23 mouse cellular contexts compared by ENCODE assay signal in genomic region chr2:107318636-107319035, GRCm38 (mm10). TPM values are rescaled to one million over a fixed set of nuclear protein-coding genes. Genes with fewer than 3 reads are reported as not detected.
A peak's percentile ranks its signal among the peaks of the same experiment; 100 is the strongest.
DNase-seq lines count a peak whose midpoint lies in the region; ATAC-seq and TF ChIP-seq lines count a peak whose summit lies in the region.
"Had no signal": no experiment of that assay in that cellular context is flagged by ENCODE, and none has a peak within 500 bp of the region (broad histone marks: within the 10 kb centered on the region; RNA-seq: fewer than 3 reads in every experiment).

No protein-coding gene starts in this region.

- no peak for ATAC-seq in embryonic facial prominence, embryonic 14.5 days (ENCODE audit: low read depth)
- ATAC-seq: activated CD4-positive, CD25-positive, alpha-beta regulatory T cell, adult 4 months; forebrain, embryonic 14.5 days; forebrain, postnatal 0 days; Patski had no signal

- TF ChIP-seq POLR2A in embryonic fibroblast, embryonic 13.5 days (IDR thresholded peaks at IDR 0.05; ENCODE audit: low read depth, low read length) = no peak
- no peak for TF ChIP-seq POLR2A in heart, adult 2 months (IDR thresholded peaks at IDR 0.05; ENCODE audit: insufficient read depth, low read depth, low read length)

- no peaks in the 10 kb centered on the region for H3K4me1 ChIP-seq in embryonic facial prominence, embryonic 14.5 days (ENCODE audit: control insufficient read depth, insufficient read depth, low read length)
- H3K4me1 ChIP-seq in embryonic facial prominence, embryonic 10.5 days = no peaks in the 10 kb centered on the region
- no peaks in the 10 kb centered on the region for H3K4me1 ChIP-seq in embryonic fibroblast, embryonic 13.5 days (ENCODE audit: control insufficient read depth, insufficient read depth, low read length)
- no peaks in the 10 kb centered on the region; the same call in 1 of the 2 replicates for H3K4me1 ChIP-seq in heart, adult 2 months (ENCODE audit: control insufficient read depth, insufficient read depth, low read length)
- H3K4me1 ChIP-seq: embryonic facial prominence, embryonic 13.5 days had no signal

- peak; percentile 49 for DNase-seq in embryonic facial prominence, embryonic 14.5 days (ENCODE audit: low spot score)
- DNase-seq in embryonic facial prominence, embryonic 10.5 days (ENCODE audit: low spot score) = no peak
- DNase-seq in 3T3-L1 (ENCODE audit: low read depth, low spot score) = peak; percentile 54
- no peak for DNase-seq in heart, postnatal 14 days
- DNase-seq in heart, adult 2 months = no peak
- DNase-seq: adrenal gland, adult 8-10 months; adrenal gland, postnatal 14 days; adrenal gland, postnatal 36 days; cerebellum, adult 11-12 months; cerebellum, adult 2 months; cerebellum, adult 9-10 months; cerebellum, postnatal 10 days; cerebellum, postnatal 25 days; forebrain, postnatal 0 days had no signal

- intact Hi-C loops in heart, postnatal 14 days (cut with DNase I) = no loop called here
- intact Hi-C loops in heart, adult 2 months (cut with DNase I) = no loop called here

- no peak overlapping the region for H3K4me3 ChIP-seq in embryonic facial prominence, embryonic 14.5 days (ENCODE audit: low read depth, low read length)
- no peak overlapping the region for H3K4me3 ChIP-seq in embryonic facial prominence, embryonic 10.5 days
- no peak overlapping the region for H3K4me3 ChIP-seq in embryonic fibroblast, embryonic 13.5 days (ENCODE audit: insufficient read depth, low read length)
- no peak overlapping the region for H3K4me3 ChIP-seq in heart, adult 2 months
- H3K4me3 ChIP-seq: embryonic facial prominence, embryonic 13.5 days; erythroblast, embryonic 14.5 days; forebrain, embryonic 10.5 days; forebrain, embryonic 12.5 days had no signal

- TF ChIP-seq EP300 in heart, adult 2 months (IDR thresholded peaks at IDR 0.05; ENCODE audit: insufficient read depth, low read depth, low read length) = no peak

- H3K27me3 ChIP-seq in embryonic facial prominence, embryonic 14.5 days (replicated peaks; ENCODE audit: control insufficient read depth, insufficient read depth, low read length) = no peaks in the 10 kb centered on the region
- H3K27me3 ChIP-seq in embryonic facial prominence, embryonic 10.5 days (replicated peaks; ENCODE audit: low read depth, poor library complexity, severe bottlenecking) = no peaks in the 10 kb centered on the region
- H3K27me3 ChIP-seq in heart, adult 2 months (ENCODE audit: control insufficient read depth, insufficient read depth, low read length) = no peaks in the 10 kb centered on the region
- H3K27me3 ChIP-seq: embryonic facial prominence, embryonic 13.5 days; forebrain, embryonic 12.5 days; Patski had no signal

- no peak overlapping the region for H3K9ac ChIP-seq in embryonic facial prominence, embryonic 14.5 days (ENCODE audit: low read depth, low read length)
- no peak overlapping the region for H3K9ac ChIP-seq in heart, adult 2 months (ENCODE audit: low read depth, low read length)
- H3K9ac ChIP-seq: embryonic facial prominence, embryonic 13.5 days; forebrain, embryonic 12.5 days; forebrain, postnatal 0 days had no signal

- no peak for TF ChIP-seq CTCF in embryonic fibroblast, embryonic 13.5 days (IDR thresholded peaks at IDR 0.05; ENCODE audit: borderline replicate concordance, insufficient read depth, low read length)
- TF ChIP-seq CTCF in heart, adult 2 months (IDR thresholded peaks at IDR 0.05) = no peak

- H3K9me3 ChIP-seq in embryonic facial prominence, embryonic 14.5 days (ENCODE audit: control insufficient read depth, low read length) = no peaks in the 10 kb centered on the region
- H3K9me3 ChIP-seq in embryonic facial prominence, embryonic 10.5 days = no peaks in the 10 kb centered on the region
- H3K9me3 ChIP-seq: embryonic facial prominence, embryonic 13.5 days; forebrain, embryonic 10.5 days; forebrain, embryonic 12.5 days had no signal

- H3K27ac ChIP-seq in embryonic facial prominence, embryonic 14.5 days (replicated peaks; ENCODE audit: low read depth, low read length) = no peak overlapping the region
- H3K27ac ChIP-seq in embryonic facial prominence, embryonic 10.5 days (replicated peaks) = no peak overlapping the region
- H3K27ac ChIP-seq in embryonic fibroblast, embryonic 13.5 days (ENCODE audit: insufficient read depth, low read length) = peak overlapping the region; percentile 61; the same call in 1 of the 2 replicates
- no peak overlapping the region for H3K27ac ChIP-seq in heart, adult 2 months
- H3K27ac ChIP-seq: embryonic facial prominence, embryonic 13.5 days; forebrain, embryonic 10.5 days; forebrain, embryonic 12.5 days had no signal

- no peak overlapping the region for H3K4me2 ChIP-seq in embryonic facial prominence, embryonic 14.5 days (ENCODE audit: low read depth, low read length)
- H3K4me2 ChIP-seq: embryonic facial prominence, embryonic 13.5 days; forebrain, embryonic 12.5 days had no signal

- no peaks in the 10 kb centered on the region for H3K36me3 ChIP-seq in embryonic facial prominence, embryonic 14.5 days (ENCODE audit: control insufficient read depth, insufficient read depth, low read length)
- no peaks in the 10 kb centered on the region for H3K36me3 ChIP-seq in embryonic facial prominence, embryonic 10.5 days (replicated peaks)
- H3K36me3 ChIP-seq in heart, adult 2 months (ENCODE audit: control insufficient read depth, insufficient read depth, low read length) = no peaks in the 10 kb centered on the region
- H3K36me3 ChIP-seq: embryonic facial prominence, embryonic 13.5 days; forebrain, embryonic 10.5 days; forebrain, embryonic 12.5 days had no signal

- H3K79me2 ChIP-seq in heart, adult 2 months (replicated peaks; ENCODE audit: control insufficient read depth, insufficient read depth, low read length) = no peaks in the 10 kb centered on the region

RNA-seq across cellular contexts. Expression of gene Kcna4, which starts 28.2 kb away (rescaled TPM):
- 1.3 and 1.6 TPM in 2 replicates for polyA plus RNA-seq in embryonic facial prominence, embryonic 14.5 days (2014; fragmentation: Nextera tagmentation; extraction: Ambion mirVana)
- 0.05 TPM in 1 of 2 replicates, not detected in the other for polyA plus RNA-seq in embryonic facial prominence, embryonic 10.5 days (2016; fragmentation: Nextera tagmentation; extraction: Ambion mirVana)
- polyA plus RNA-seq in embryonic fibroblast, embryonic 13.5 days (2011; ENCODE audit: insufficient read length, low read depth, missing spikeins) = 0.13 and 0.58 TPM in 2 replicates
- 1 to 10 TPM; 1.6 to 1.7 TPM for total RNA-seq in heart, postnatal 14 days (2021)
- 1 to 10 TPM; 1.0 to 2.5 TPM for total RNA-seq in heart, adult 2 months (2021)
- polyA plus RNA-seq in heart, adult 2 months (2012; rRNA removed) = 1.2 and 1.3 TPM in 2 replicates
- total RNA-seq: MEL had no signal
- polyA plus RNA-seq: activated CD4-positive, CD25-positive, alpha-beta regulatory T cell, adult 4 months; erythroblast, embryonic 14.5 days; Patski had no signal

Comparison
In these comparisons a context has a peak if more than half of its experiments do, and no peak if none do; other contexts are left out.
1. DNase-seq: peak in embryonic facial prominence, embryonic 14.5 days (single experiment) and 3T3-L1 (single experiment); none in embryonic facial prominence, embryonic 10.5 days (single experiment), heart, postnatal 14 days (0 of 2) and heart, adult 2 months (0 of 2).